Mouse (Mus musculus) midbrain, embryonic 16.5 days (tissue): ENCODE measurements at regions not wholly inside any gene's neighbourhood (a gene's known extent, or its start where the extent isn't known, plus 50 kb on each side); places are given as distances from the start of the nearest gene placed in this dataset.
A peak's percentile ranks its signal among the peaks of the same experiment; 100 is the strongest.

ENCODE experiments used
- ATAC-seq: fragments of 200-750 bp; cut with Nextera tagmentation; 2 replicates; pipeline ENCODE4 v1.8.0; 2017; ENCODE audit warnings: moderate TSS enrichment
- H3K27ac ChIP-seq: fragments of 300-500 bp; sonication (generic); 2 replicates; pipeline ENCODE4 v1.5.1; 2014; ENCODE audit warnings: mild to moderate bottlenecking, low read length, mixed read lengths
- H3K27me3 ChIP-seq: fragments of 300-500 bp; sonication (generic); 2 replicates; pipeline ENCODE4 v1.6.1; 2014; ENCODE audit warnings: low read depth, low read length, mixed read lengths; ENCODE audit not compliant: control insufficient read depth, insufficient read depth
- H3K36me3 ChIP-seq: fragments of 300-500 bp; sonication (generic); 2 replicates; pipeline ENCODE4 v1.6.1; 2014; ENCODE audit warnings: mild to moderate bottlenecking, low read length, moderate library complexity, mixed read lengths; ENCODE audit not compliant: control insufficient read depth, insufficient read depth
- H3K4me1 ChIP-seq: fragments of 300-500 bp; sonication (generic); 2 replicates; pipeline ENCODE4 v1.6.1; 2014; ENCODE audit warnings: mild to moderate bottlenecking, low read length, mixed read lengths; ENCODE audit not compliant: control insufficient read depth, insufficient read depth
- H3K4me2 ChIP-seq: fragments of 300-500 bp; sonication (generic); 2 replicates; pipeline ENCODE4 v1.6.1; 2014; ENCODE audit warnings: mild to moderate bottlenecking, low read length, mixed read lengths
- H3K4me3 ChIP-seq: fragments of 300-500 bp; sonication (generic); 2 replicates; pipeline ENCODE4 v1.5.1; 2014; ENCODE audit warnings: low read depth, mild to moderate bottlenecking, low read length, moderate library complexity, mixed read lengths
- H3K9ac ChIP-seq: fragments of 300-500 bp; sonication (generic); 2 replicates; pipeline ENCODE4 v1.6.1; 2014; ENCODE audit warnings: low read depth, low read length, mixed read lengths
- H3K9me3 ChIP-seq: fragments of 300-500 bp; sonication (generic); replicated peaks from 2 replicates; pipeline ENCODE4 v1.6.1; 2014; ENCODE audit warnings: mild to moderate bottlenecking, low read length, mixed read lengths; ENCODE audit not compliant: control insufficient read depth, poor library complexity, severe bottlenecking
- WGBS: fragments of 180-500 bp; shearing (Covaris S2); extraction: QIAGEN DNeasy Blood & Tissue Kit; methylation state at CpG from one replicate; pipeline ENCODE4 v1.1.7; 2014; 5-methylcytosine and 5-hydroxymethylcytosine counted together

GRCm38 (mm10) chr4:21300141-21300540 lies 385.6 kb downstream of the Prdm13 start:
- no peaks in the 10 kb centered on the region for H3K27me3 ChIP-seq
- H3K4me3 ChIP-seq = no peak overlapping the region
- no peak overlapping the region for H3K9ac ChIP-seq
- H3K4me1 ChIP-seq = no peaks in the 10 kb centered on the region
- ATAC-seq = no peak
- H3K27ac ChIP-seq = no peak overlapping the region
- H3K9me3 ChIP-seq = no peaks in the 10 kb centered on the region
- H3K4me2 ChIP-seq = no peak overlapping the region
- H3K36me3 ChIP-seq = no peaks in the 10 kb centered on the region

- 49% methylated on average over 2 of the region's 2 CpGs for WGBS
- Histone ChIP-seq H3K27ac (no peak overlapping the region), H3K9ac (no peak overlapping the region), H3K27me3 (no peaks in the 10 kb centered on the region), H3K4me3 (no peak overlapping the region), H3K4me2 (no peak overlapping the region), H3K9me3 (no peaks in the 10 kb centered on the region), H3K36me3 (no peaks in the 10 kb centered on the region), H3K4me1 (no peaks in the 10 kb centered on the region)
- ATAC-seq = no peak
Measured at GRCm38 (mm10) chr4:21267302-21267701, 418.5 kb downstream of the Prdm13 start.

- H3K36me3 ChIP-seq = no peaks in the 10 kb centered on the region
Measured at GRCm38 (mm10) chr4:21266886-21267285, 418.9 kb downstream of the Prdm13 start.

GRCm38 (mm10) chr4:21250396-21250795 lies 435.4 kb downstream of the Prdm13 start:
- Histone ChIP-seq H3K4me2 (no peak overlapping the region), H3K9me3 (no peaks in the 10 kb centered on the region), H3K27ac (no peak overlapping the region), H3K9ac (no peak overlapping the region), H3K4me3 (no peak overlapping the region), H3K36me3 (no peaks in the 10 kb centered on the region), H3K4me1 (no peaks in the 10 kb centered on the region), H3K27me3 (no peaks in the 10 kb centered on the region)
- WGBS = 60% methylated on average over 2 of the region's 2 CpGs
- no peak for ATAC-seq

More at GRCm38 (mm10) chr4:21266886-21267285, 418.9 kb downstream of the Prdm13 start:
- Histone ChIP-seq H3K4me1 (no peaks in the 10 kb centered on the region), H3K27me3 (no peaks in the 10 kb centered on the region), H3K4me2 (no peak overlapping the region), H3K27ac (no peak overlapping the region), H3K4me3 (no peak overlapping the region), H3K9ac (no peak overlapping the region), H3K9me3 (no peaks in the 10 kb centered on the region)
- no peak for ATAC-seq

GRCm38 (mm10) chr4:21222631-21223030 lies 463.1 kb downstream of the Prdm13 start:
- Histone ChIP-seq H3K9me3 (no peaks in the 10 kb centered on the region), H3K27me3 (no peaks in the 10 kb centered on the region), H3K4me2 (no peak overlapping the region), H3K27ac (no peak overlapping the region), H3K9ac (no peak overlapping the region), H3K36me3 (no peaks in the 10 kb centered on the region), H3K4me3 (no peak overlapping the region), H3K4me1 (no peaks in the 10 kb centered on the region)
- peak; percentile 85 for ATAC-seq
- 52% methylated on average over 4 of the region's 4 CpGs for WGBS

GRCm38 (mm10) chr4:21207617-21208016 lies 478.1 kb downstream of the Prdm13 start:
- 96% methylated on average over 4 of the region's 4 CpGs for WGBS
- no peaks in the 10 kb centered on the region for H3K36me3 ChIP-seq
- H3K27me3 ChIP-seq = no peaks in the 10 kb centered on the region
- H3K4me3 ChIP-seq = no peak overlapping the region
- H3K9me3 ChIP-seq = no peaks in the 10 kb centered on the region
- H3K4me1 ChIP-seq = no peaks in the 10 kb centered on the region
- H3K4me2 ChIP-seq = no peak overlapping the region
- H3K27ac ChIP-seq = no peak overlapping the region
- H3K9ac ChIP-seq = no peak overlapping the region
- ATAC-seq = no peak

- no peak overlapping the region for H3K9ac ChIP-seq
- no peak overlapping the region for H3K4me3 ChIP-seq
- no peak overlapping the region for H3K27ac ChIP-seq
- no peak overlapping the region for H3K4me2 ChIP-seq
- ATAC-seq = no peak
- H3K27me3 ChIP-seq = no peaks in the 10 kb centered on the region
- no peaks in the 10 kb centered on the region for H3K9me3 ChIP-seq
- H3K36me3 ChIP-seq = no peaks in the 10 kb centered on the region
- H3K4me1 ChIP-seq = no peaks in the 10 kb centered on the region
- WGBS = 92% methylated on average over 1 of the region's 1 CpGs
Measured at GRCm38 (mm10) chr4:21195620-21196019, 490.1 kb downstream of the Prdm13 start.

- Histone ChIP-seq H3K36me3 (no peaks in the 10 kb centered on the region), H3K4me1 (peaks cover 6% of the 10 kb centered on the region; the same call in 1 of the 2 replicates), H3K9ac (no peak overlapping the region), H3K27me3 (no peaks in the 10 kb centered on the region), H3K4me3 (no peak overlapping the region), H3K27ac (no peak overlapping the region), H3K4me2 (no peak overlapping the region), H3K9me3 (no peaks in the 10 kb centered on the region)
- WGBS = 82% methylated on average over 6 of the region's 6 CpGs
- ATAC-seq = no peak
Measured at GRCm38 (mm10) chr4:21173789-21174188, 512.0 kb downstream of the Prdm13 start.

GRCm38 (mm10) chr4:21173019-21173418 lies 512.7 kb downstream of the Prdm13 start:
- H3K4me2 ChIP-seq = no peak overlapping the region
- H3K4me1 ChIP-seq = peaks cover 6% of the 10 kb centered on the region; the same call in 1 of the 2 replicates
- WGBS = 82% methylated on average over 1 of the region's 1 CpGs
- H3K9me3 ChIP-seq = no peaks in the 10 kb centered on the region
- H3K27ac ChIP-seq = 0 out of 2 replicates have a peak overlapping the region, but pooled peaks have one; percentile 3
- no peak overlapping the region for H3K4me3 ChIP-seq
- ATAC-seq = peak; percentile 75
- H3K36me3 ChIP-seq = no peaks in the 10 kb centered on the region
- no peaks in the 10 kb centered on the region for H3K27me3 ChIP-seq
- no peak overlapping the region for H3K9ac ChIP-seq

- H3K4me2 ChIP-seq = no peak overlapping the region
- no peaks in the 10 kb centered on the region for H3K9me3 ChIP-seq
- no peak overlapping the region for H3K9ac ChIP-seq
- no peak overlapping the region for H3K27ac ChIP-seq
- H3K27me3 ChIP-seq = no peaks in the 10 kb centered on the region
- WGBS = 90% methylated on average over 3 of the region's 3 CpGs
- ATAC-seq = no peak
- peaks cover 6% of the 10 kb centered on the region; the same call in 1 of the 2 replicates for H3K4me1 ChIP-seq
- no peaks in the 10 kb centered on the region for H3K36me3 ChIP-seq
- H3K4me3 ChIP-seq = no peak overlapping the region
Measured at GRCm38 (mm10) chr4:21170734-21171133, 515.0 kb downstream of the Prdm13 start.
